Mouse (Mus musculus): ENCODE data around the gene Ubiad1. TPM values are rescaled to one million over a fixed set of nuclear protein-coding genes. Genes with fewer than 3 reads are reported as not detected.
A peak's percentile ranks its signal among the peaks of the same experiment; 100 is the strongest.

The Ubiad1 gene
- total and polyA plus RNA-seq, 3 experiments = 16.3 to 42.1 (median 16.8) TPM

DNA sequence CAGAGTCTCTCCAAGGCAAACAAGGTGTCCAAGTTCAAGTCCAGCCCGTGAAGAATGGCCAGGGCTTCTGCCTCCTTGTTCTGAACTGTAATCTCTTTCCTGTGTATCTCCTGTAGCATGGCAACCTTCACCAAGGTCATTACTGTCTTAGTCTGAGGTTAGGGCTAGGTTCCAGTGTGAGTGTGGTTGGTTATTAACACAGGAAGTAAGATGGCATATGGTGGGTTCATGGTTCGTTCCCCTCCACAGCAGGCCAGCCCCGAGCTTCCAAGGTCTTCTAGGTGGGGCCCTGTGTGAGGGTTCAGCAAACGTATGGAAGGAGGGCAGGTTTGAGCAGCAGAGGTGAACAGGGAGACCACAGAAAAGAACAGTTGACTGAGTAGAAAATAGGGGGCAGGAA, 12.1 kb downstream of the Ubiad1 start:
- DNase-seq (ENCODE audit: low spot score) (no peak), ATAC-seq (ENCODE audit: extremely low read depth, insufficient number of reproducible peaks, low FRiP score, poor library complexity, severe bottlenecking) (no peak)
- Histone ChIP-seq H3K4me1 (ENCODE audit: insufficient read depth, low read depth, low read length) (peaks cover 8% of the 10 kb centered on the region; the same call in 1 of the 2 replicates), H3K36me3 (replicated peaks) (peaks cover 70% of the 10 kb centered on the region), H3K4me3 (ENCODE audit: low read depth, low read length) (no peak overlapping the region), H3K9me3 (replicated peaks) (no peaks in the 10 kb centered on the region), H3K27me3 (ENCODE audit: insufficient read depth, low read length) (peaks cover 1% of the 10 kb centered on the region; the same call in 1 of the 2 replicates)
- TF ChIP-seq GATA2 (IDR thresholded peaks at IDR 0.05; ENCODE audit: borderline replicate concordance, low read depth, low read length) = no peak
- TF ChIP-seq GATA1 (IDR thresholded peaks at IDR 0.05; ENCODE audit: borderline replicate concordance, low read length) = no peak
- no peak for TF ChIP-seq POLR2AphosphoS5 (IDR thresholded peaks at IDR 0.05; ENCODE audit: insufficient replicate concordance, low read depth, low read length)
- TF ChIP-seq TAL1 (conservative IDR thresholded peaks at IDR 0.05; ENCODE audit: low read depth, low read length) = no peak
- TF ChIP-seq CTCF (IDR thresholded peaks at IDR 0.05; ENCODE audit: low read depth, low read length) = no peak

DNA sequence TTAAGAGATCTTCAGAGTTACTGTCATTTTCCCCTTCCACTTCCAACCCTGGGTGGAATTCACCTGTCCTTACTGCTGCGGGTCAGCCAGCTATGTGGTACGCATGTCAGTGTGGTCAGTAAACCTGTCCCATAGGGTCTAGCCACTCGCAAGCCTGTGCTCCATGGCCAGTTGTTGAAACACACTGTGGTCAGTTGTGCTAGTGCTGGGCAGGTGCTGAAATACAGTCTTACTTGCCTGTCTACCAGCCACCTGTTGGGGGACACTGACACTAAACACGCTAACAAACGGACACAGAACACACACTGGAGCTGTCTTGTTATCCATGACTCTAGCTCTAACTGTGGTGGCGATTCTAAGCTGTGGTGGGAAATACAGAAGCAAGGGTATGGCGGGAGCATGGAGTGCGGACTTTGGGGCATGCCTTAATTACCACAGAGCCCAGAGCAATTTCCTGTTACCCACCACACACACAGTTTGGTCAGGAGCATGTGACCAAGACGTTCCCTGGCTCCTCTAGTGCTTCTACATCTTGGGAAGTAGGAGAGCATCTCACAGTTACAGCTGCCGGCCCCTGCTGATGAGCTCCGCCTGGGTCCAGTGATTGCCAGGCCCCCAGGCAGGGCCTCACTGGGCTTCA, 13.6 kb downstream of the Ubiad1 start:
- Histone ChIP-seq H3K9me3 (replicated peaks) (no peaks in the 10 kb centered on the region), H3K4me1 (ENCODE audit: insufficient read depth, low read depth, low read length) (peaks cover 8% of the 10 kb centered on the region; the same call in 1 of the 2 replicates), H3K36me3 (replicated peaks) (peaks cover 55% of the 10 kb centered on the region), H3K27me3 (ENCODE audit: insufficient read depth, low read length) (peaks cover 7% of the 10 kb centered on the region; the same call in 1 of the 2 replicates), H3K4me3 (ENCODE audit: low read depth, low read length) (no peak overlapping the region)
- TF ChIP-seq POLR2AphosphoS5 (IDR thresholded peaks at IDR 0.05; ENCODE audit: insufficient replicate concordance, low read depth, low read length) (no peak), GATA1 (IDR thresholded peaks at IDR 0.05; ENCODE audit: borderline replicate concordance, low read length) (no peak), TAL1 (conservative IDR thresholded peaks at IDR 0.05; ENCODE audit: low read depth, low read length) (no peak), GATA2 (IDR thresholded peaks at IDR 0.05; ENCODE audit: borderline replicate concordance, low read depth, low read length) (no peak), CTCF (IDR thresholded peaks at IDR 0.05; ENCODE audit: low read depth, low read length) (no peak)
- no peak for ATAC-seq (ENCODE audit: extremely low read depth, insufficient number of reproducible peaks, low FRiP score, poor library complexity, severe bottlenecking)
- DNase-seq (ENCODE audit: low spot score) = no peak

DNA sequence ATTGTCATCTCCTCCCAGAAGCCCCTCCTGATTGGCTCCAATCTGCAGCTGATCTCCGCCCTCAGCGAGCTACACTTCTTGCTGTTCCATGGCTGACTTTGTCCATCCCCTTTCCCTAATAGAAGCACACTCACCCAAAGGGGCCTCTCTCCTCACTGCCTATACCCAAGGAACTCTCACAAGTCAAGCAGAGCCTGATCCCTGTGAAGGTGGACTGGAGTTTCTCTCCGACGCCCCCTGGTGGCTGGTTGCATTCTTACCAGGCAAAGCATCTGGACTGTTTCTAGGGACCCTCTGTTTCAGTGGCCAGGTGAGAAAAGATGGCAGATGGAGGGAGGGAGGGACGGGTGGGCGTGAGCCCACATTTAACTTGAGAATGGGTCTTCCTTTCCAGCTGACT, 14.9 kb downstream of the Ubiad1 start:
- Histone ChIP-seq H3K36me3 (replicated peaks) (peaks cover 42% of the 10 kb centered on the region), H3K4me3 (ENCODE audit: low read depth, low read length) (no peak overlapping the region), H3K9me3 (replicated peaks) (no peaks in the 10 kb centered on the region), H3K4me1 (ENCODE audit: insufficient read depth, low read depth, low read length) (peaks cover 8% of the 10 kb centered on the region; the same call in 1 of the 2 replicates), H3K27me3 (ENCODE audit: insufficient read depth, low read length) (peaks cover 7% of the 10 kb centered on the region; the same call in 1 of the 2 replicates)
- ATAC-seq (ENCODE audit: extremely low read depth, insufficient number of reproducible peaks, low FRiP score, poor library complexity, severe bottlenecking) = no peak; the same call in 1 of the 2 replicates
- TF ChIP-seq CTCF (IDR thresholded peaks at IDR 0.05; ENCODE audit: low read depth, low read length) (peak; percentile 86), TAL1 (conservative IDR thresholded peaks at IDR 0.05; ENCODE audit: low read depth, low read length) (no peak), POLR2AphosphoS5 (IDR thresholded peaks at IDR 0.05; ENCODE audit: insufficient replicate concordance, low read depth, low read length) (no peak)
- DNase-seq (ENCODE audit: low spot score) = peak; percentile 60

DNA sequence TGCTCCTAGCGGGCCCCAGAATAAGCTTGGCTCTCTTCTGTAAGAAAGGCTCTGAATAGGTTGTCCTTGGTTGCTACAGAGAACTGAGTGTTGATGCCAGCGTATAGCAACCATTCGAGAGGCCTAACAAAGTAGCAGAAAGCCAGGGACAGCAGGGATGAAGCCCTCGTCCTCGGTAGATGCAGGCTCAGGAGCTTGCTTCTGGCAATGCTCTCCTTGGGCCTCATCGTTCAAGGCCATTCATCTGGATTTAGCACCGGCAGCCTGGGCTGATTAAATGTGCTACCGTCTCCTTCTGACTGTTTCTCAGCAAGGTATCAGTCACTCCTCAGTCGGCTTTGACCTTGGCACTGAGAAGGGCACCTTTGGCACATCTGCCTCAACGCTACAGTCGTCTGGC, 15.4 kb downstream of the Ubiad1 start:
- TF ChIP-seq GATA1 (IDR thresholded peaks at IDR 0.05; ENCODE audit: borderline replicate concordance, low read length) (no peak), GATA2 (IDR thresholded peaks at IDR 0.05; ENCODE audit: borderline replicate concordance, low read depth, low read length) (no peak), CTCF (IDR thresholded peaks at IDR 0.05; ENCODE audit: low read depth, low read length) (no peak), POLR2AphosphoS5 (IDR thresholded peaks at IDR 0.05; ENCODE audit: insufficient replicate concordance, low read depth, low read length) (no peak), TAL1 (conservative IDR thresholded peaks at IDR 0.05; ENCODE audit: low read depth, low read length) (no peak)
- H3K4me3 ChIP-seq (ENCODE audit: low read depth, low read length) = no peak overlapping the region

DNA sequence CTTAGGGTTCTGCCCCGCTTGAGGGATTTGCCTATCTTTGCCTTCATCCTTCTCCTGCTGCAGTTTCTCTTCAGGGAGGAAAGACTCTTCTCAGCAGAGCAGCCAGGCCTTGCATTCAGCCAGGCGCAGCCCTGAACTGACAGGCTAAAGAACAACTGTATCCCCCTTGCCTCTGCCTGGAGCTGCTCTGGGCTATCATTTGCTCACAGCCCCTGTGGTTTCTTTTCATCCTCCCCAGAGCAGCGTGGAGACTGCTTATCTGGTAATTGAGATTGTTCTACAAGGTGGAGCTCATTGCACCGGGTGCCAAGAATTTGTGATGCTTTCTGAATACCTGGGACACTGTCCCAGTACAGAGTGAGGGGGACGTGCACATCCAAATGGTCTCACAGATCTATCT, 16.0 kb downstream of the Ubiad1 start:
- H3K27me3 ChIP-seq (ENCODE audit: insufficient read depth, low read length) = peaks cover 7% of the 10 kb centered on the region; the same call in 1 of the 2 replicates
- H3K4me1 ChIP-seq (ENCODE audit: insufficient read depth, low read depth, low read length) = peaks cover 3% of the 10 kb centered on the region; the same call in 1 of the 2 replicates
- TF ChIP-seq POLR2AphosphoS5 (IDR thresholded peaks at IDR 0.05; ENCODE audit: insufficient replicate concordance, low read depth, low read length) (no peak), GATA1 (IDR thresholded peaks at IDR 0.05; ENCODE audit: borderline replicate concordance, low read length) (no peak)
- H3K4me3 ChIP-seq (ENCODE audit: low read depth, low read length) = no peak overlapping the region
- no peak for DNase-seq (ENCODE audit: low spot score)
- no peaks in the 10 kb centered on the region for H3K9me3 ChIP-seq (replicated peaks)
- peaks cover 30% of the 10 kb centered on the region for H3K36me3 ChIP-seq (replicated peaks)
- no peak for ATAC-seq (ENCODE audit: extremely low read depth, insufficient number of reproducible peaks, low FRiP score, poor library complexity, severe bottlenecking)

More for the DNA sequence above, 15.4 kb downstream of the Ubiad1 start:
- peaks cover 7% of the 10 kb centered on the region; the same call in 1 of the 2 replicates for H3K4me1 ChIP-seq (ENCODE audit: insufficient read depth, low read depth, low read length)
- peaks cover 36% of the 10 kb centered on the region for H3K36me3 ChIP-seq (replicated peaks)
- H3K27me3 ChIP-seq (ENCODE audit: insufficient read depth, low read length) = peaks cover 7% of the 10 kb centered on the region; the same call in 1 of the 2 replicates
- no peaks in the 10 kb centered on the region for H3K9me3 ChIP-seq (replicated peaks)
- ATAC-seq (ENCODE audit: extremely low read depth, insufficient number of reproducible peaks, low FRiP score, poor library complexity, severe bottlenecking) (no peak), DNase-seq (ENCODE audit: low spot score) (no peak)

DNA sequence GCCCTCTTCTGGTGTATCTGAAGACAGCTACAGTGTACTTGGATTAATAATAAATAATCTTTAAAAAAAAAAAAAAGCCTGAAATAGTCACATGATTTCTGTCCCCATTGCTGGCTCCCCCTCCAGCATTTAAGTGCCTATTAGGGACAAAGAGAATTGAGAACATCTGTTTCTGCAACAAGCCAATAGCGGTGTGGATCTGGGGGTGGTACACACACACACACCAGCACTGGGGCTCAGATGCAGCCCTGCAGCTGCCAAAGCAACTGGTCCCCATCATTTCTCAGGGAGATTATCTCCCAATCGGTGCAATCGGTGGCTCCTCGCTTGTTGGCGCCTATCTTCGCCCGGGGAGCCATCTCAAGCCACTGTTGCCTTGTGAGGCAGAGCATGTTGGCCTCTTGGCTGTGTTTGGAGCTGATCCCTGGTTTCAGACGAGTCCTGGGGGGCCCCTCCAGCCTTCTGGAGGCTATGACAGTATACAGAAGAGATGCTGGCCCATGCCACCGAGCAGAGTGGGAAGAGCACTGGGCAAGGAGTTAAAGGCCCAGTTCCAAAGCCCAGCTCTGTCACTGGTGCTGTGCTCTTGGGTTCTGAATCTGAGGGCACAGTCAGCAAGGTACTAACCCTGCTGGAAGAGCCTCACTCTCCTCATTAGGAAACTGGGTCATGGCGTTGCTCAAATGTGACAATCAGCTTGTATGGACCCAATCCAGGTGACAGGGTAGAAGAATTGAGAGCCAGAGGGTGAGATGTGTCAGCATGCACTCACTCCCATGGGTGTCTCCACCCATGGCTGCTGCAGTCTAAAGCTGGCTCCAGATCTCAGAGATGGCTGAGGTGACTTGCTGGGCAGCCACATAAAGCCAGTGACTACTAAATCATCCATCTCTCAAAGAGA, 17.4 kb downstream of the Ubiad1 start:
- H3K27me3 ChIP-seq (ENCODE audit: insufficient read depth, low read length) = peaks cover 7% of the 10 kb centered on the region; the same call in 1 of the 2 replicates
- ATAC-seq (ENCODE audit: extremely low read depth, insufficient number of reproducible peaks, low FRiP score, poor library complexity, severe bottlenecking) (no peak), DNase-seq (ENCODE audit: low spot score) (no peak)
- H3K4me1 ChIP-seq (ENCODE audit: insufficient read depth, low read depth, low read length) = no peaks in the 10 kb centered on the region; the same call in 1 of the 2 replicates
- no peaks in the 10 kb centered on the region for H3K9me3 ChIP-seq (replicated peaks)
- TF ChIP-seq CTCF (IDR thresholded peaks at IDR 0.05; ENCODE audit: low read depth, low read length) = no peak
- no peak for TF ChIP-seq POLR2AphosphoS5 (IDR thresholded peaks at IDR 0.05; ENCODE audit: insufficient replicate concordance, low read depth, low read length)
- no peak for TF ChIP-seq GATA1 (IDR thresholded peaks at IDR 0.05; ENCODE audit: borderline replicate concordance, low read length)
- TF ChIP-seq TAL1 (conservative IDR thresholded peaks at IDR 0.05; ENCODE audit: low read depth, low read length) = no peak
- no peak for TF ChIP-seq GATA2 (IDR thresholded peaks at IDR 0.05; ENCODE audit: borderline replicate concordance, low read depth, low read length)
- H3K36me3 ChIP-seq (replicated peaks) = peaks cover 17% of the 10 kb centered on the region
- no peak overlapping the region for H3K4me3 ChIP-seq (ENCODE audit: low read depth, low read length)

Data from G1E (cell line).